Mouse (Mus musculus) cerebellum, adult 2 months (tissue): ENCODE measurements around the gene Igflr1.

Experiments
- CTCF ChIP-seq: fragments of 200-500 bp; IDR thresholded peaks from 2 replicates; pipeline ENCODE4 v1.5.1; 2011; ENCODE audit warnings: low read depth, mild to moderate bottlenecking, control low read depth, low read length, moderate library complexity, borderline replicate concordance; ENCODE audit not compliant: insufficient read depth
- POLR2A ChIP-seq: fragments of 200-500 bp; IDR thresholded peaks from 2 replicates; pipeline ENCODE4 v1.6.1; 2011; ENCODE audit warnings: low read length, control low read depth, borderline replicate concordance; ENCODE audit not compliant: insufficient read depth

DNA sequence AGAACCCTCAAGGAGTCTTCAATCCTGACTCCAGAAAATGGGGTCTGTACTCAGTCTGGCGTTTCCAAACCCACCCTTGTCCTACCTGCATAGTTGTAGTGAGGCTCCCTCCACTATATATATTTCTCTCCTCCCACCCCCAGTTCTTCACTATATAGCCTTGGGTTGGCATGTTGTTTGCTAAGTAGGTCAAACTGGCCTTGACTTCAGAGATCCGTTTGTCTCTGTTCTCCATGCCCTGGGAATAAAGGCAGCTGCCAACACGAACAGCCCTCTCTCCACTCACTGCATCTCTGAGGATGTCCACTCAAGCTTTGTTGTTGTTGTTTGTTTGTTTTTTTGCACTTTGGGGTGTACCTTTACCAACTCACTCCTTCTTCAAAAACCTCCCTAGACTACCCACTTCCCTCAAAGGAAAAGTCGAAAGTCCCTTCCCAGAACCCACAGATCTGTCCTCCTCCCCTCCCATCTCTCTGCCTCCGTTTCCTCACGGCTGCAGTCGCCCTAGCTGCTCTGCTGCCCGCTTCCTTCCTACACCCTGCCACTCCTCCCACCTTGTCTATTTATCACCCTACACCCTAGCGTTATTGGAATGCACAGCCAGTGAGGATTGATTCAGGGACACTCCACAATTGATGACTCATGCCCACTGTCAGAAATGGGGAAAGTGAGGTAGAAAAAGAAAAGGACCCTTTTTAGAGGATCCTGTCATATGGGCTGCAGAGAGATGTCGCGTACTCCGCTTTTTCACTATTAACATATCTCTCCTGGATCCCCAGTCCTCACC is 6.4 kb upstream of the Igflr1 start:
- TF ChIP-seq CTCF (no peak), POLR2A (no peak)
